Mouse (Mus musculus): ENCODE data around the gene Was.
"Not testable (repeated sequence)": the region's sequence is repeated elsewhere in the genome, so short reads cannot be mapped to it uniquely, and the experiment has no call there.

Was gene

GRCm38 (mm10) chrX:8090346-8090953, at the start of gene Was:
Gene Was, minus strand, starts transcription at chrX:8090498.
- no peak for DNase-seq (ENCODE audit: low read depth, low spot score)

GRCm38 (mm10) chrX:8139480-8139879, 49.2 kb upstream of the Was start:
- DNase-seq (ENCODE audit: low read depth, low spot score) = no peak

DNA sequence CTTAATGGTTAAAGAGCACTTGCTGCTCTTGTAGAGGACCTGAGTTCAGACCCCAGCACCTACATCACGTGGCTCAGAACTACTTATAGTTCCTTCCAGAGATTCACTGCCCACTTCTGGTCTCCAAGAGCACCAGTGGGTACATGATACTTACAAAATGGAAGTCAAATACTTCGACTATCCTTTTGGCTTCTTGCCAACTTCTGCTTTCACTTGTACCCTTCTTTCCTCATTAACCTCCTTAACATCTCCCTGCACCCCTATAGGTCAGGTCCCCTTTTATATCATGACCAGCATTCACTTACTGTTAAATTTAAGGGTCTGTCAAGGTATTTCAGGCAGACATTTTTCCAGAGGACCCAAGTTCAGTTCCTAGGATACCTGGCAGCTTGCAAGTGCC, 45.6 kb upstream of the Was start:
- DNase-seq (ENCODE audit: low read depth, low spot score) = no peak

DNA sequence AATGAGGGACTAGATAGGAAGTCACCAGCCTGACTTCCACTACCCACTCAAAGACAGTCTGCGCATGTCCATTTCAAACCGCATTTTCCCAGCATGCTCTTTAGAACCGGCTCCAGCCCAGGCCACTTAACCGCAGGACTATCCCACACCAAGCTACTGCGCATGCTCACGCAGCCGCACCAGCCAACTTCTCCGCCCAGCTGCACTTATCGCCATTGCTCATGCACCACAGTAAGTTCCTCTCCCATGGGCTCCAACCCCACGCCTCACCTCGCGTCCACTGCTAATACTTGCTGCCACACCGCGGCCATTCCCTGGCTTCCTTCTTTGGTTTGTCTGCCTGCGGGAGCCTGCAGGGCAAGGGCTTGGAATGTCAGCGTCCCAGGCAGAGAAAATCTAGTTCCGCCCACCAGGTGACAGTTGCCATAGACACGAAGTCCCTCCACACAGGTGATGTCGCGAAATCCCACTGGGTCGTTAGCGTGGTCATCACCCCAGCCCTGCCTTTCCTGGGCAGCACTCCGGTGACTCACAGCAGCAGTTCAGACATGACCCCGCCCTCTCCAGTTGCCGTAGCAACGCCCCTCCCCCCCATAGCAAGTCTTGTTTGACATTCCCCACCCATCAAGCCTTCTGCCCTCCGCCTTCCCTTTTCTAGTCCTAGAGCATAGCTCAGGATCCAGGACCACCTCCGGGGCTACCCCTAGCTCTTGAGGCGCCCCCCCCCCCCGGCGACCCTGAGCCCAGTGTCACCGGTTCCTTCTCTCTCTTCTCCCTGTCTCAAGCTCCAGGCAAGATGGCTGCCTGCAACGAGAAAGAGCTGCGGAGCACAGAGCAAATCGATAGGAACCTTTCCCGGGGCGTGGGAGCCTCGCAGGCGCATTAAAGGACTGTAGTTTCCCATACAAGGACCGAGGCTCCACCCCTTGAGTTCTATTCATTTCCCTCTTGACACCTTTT, 42.0 kb upstream of the Was start, which contains the start of gene Wdr13:
Wdr13 (minus strand) TSS at position 876 of the 960 bp plus-strand sequence.
- peak; percentile 81 for DNase-seq (ENCODE audit: low read depth, low spot score)

- DNase-seq (ENCODE audit: low read depth, low spot score) = no peak
Measured at GRCm38 (mm10) chrX:8131393-8131792, 41.1 kb upstream of the Was start.

DNA sequence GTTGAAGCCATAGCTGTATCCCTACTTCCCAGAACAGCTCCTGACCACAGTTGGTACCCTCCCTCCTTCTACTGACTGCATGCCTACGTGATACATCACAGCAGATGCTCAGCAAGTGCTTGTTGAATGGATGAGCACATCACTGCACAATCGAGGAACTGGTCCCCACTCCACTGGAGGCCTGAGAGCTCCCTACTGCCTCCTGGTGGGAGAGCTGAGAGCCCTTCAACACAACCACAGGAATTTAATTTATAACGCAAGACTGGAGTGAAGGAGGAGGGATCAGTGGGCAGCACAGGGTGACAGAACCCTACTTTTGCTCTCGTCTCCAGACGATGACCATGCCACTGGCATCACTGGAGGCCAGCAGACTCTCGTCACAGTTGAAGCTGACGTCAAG, 34.9 kb upstream of the Was start:
- DNase-seq (ENCODE audit: low read depth, low spot score) = no peak

DNA sequence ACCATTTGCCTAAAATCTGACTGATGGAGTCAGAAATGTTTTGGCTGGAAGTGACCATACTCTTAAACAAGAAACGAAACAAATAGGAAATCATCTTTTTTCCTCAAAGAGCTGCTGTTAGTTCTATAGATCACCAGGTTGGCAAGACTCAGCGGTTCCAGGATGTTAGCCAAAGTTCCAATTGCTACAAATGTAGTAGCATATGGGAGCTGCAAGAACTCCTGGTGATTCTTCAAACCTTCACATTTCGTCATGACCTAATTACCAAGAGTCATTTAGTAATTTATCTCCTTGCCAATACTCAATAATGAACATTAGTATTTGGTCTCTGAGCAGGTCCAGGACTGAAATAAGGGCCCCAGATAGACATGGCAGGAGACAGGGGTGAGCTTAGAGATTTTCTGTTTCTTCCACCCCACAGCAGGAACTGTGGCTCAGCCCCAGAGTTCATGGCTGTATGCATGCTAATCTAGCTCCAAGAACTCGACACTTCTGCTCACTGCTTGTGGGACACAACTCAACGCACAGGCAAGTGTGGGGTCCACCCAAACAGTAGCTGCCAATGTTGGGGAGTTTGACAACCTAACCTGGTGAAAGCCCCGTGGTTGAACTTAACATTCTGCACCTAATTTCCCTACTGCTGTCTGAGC, 33.6 kb upstream of the Was start:
- DNase-seq (ENCODE audit: low read depth, low spot score) = no peak

DNA sequence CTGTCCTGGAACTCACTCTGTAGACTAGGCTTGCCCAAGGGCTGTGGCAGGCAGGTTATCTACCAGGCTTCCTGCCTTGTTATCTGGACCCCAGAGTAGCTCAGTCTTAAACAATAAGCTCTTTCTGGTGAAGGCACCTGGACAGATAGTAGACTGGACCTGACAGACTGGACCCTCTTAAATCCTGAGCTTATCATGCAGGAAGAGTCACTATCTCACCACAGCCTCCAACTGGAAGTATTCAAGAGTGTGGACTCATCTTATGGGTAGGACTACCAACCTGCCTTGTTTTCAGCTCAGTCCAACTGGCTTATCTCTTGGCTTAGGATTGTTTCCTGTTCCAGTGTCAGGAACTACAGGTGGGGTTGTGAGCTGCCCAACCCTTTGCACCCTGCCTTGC, 27.0 kb upstream of the Was start:
- DNase-seq (ENCODE audit: low read depth, low spot score) = no peak

GRCm38 (mm10) chrX:8115275-8115674, 25.0 kb upstream of the Was start:
- no peak for DNase-seq (ENCODE audit: low read depth, low spot score)

DNA sequence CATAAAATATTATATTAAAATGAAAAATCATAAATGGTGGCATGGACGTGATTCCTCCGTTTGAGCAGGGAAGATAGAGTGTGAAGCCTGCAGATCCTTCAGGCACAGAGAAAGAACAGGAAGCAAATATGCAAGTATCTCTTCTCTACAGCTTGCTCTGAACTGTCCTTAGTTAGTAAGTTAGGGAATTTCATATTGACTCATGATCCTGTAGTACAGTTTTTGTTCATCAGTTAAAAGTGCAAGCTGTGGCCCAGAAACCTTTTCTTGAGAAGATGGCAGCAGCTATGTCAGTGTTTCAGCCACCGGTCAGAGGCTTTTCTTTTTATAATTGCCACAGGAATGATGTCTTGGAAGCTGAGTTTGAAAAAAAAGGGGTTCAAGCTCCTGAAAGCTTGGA, 14.7 kb upstream of the Was start:
- no peak for DNase-seq (ENCODE audit: low read depth, low spot score)

- no peak for DNase-seq (ENCODE audit: low read depth, low spot score)
Measured at GRCm38 (mm10) chrX:8102213-8102668, 11.9 kb upstream of the Was start.

GRCm38 (mm10) chrX:8101017-8101416, 10.7 kb upstream of the Was start:
- DNase-seq (ENCODE audit: low read depth, low spot score) = peak; percentile 77

- no peak for DNase-seq (ENCODE audit: low read depth, low spot score)
Measured at GRCm38 (mm10) chrX:8099435-8099834, 9.1 kb upstream of the Was start.

GRCm38 (mm10) chrX:8096787-8097242, 6.5 kb upstream of the Was start:
- DNase-seq (ENCODE audit: low read depth, low spot score) = peak; percentile 91

- not testable (repeated sequence) for DNase-seq (ENCODE audit: low read depth, low spot score)
Measured at GRCm38 (mm10) chrX:8096068-8096786, 5.9 kb upstream of the Was start.

DNA sequence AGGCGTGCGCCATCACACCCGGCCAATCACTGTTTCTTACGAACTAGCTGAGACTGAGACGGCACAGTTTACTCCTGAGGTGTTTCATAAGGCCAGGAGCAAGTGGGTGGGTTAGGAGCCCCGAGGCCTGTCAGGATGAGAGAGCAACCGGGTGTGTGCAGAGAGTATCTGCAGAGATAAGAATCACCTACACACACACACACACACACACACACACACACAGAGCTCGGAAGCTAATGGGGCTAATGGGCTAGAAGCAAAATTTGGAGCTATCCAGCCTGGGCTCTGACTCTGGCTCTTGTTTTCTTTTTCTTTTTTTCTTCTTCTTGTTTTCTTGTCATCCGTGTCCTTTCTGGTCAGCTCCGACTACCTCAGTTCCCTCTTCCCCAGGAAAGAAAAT, 5.2 kb upstream of the Was start:
- no peak for DNase-seq (ENCODE audit: low read depth, low spot score)

DNA sequence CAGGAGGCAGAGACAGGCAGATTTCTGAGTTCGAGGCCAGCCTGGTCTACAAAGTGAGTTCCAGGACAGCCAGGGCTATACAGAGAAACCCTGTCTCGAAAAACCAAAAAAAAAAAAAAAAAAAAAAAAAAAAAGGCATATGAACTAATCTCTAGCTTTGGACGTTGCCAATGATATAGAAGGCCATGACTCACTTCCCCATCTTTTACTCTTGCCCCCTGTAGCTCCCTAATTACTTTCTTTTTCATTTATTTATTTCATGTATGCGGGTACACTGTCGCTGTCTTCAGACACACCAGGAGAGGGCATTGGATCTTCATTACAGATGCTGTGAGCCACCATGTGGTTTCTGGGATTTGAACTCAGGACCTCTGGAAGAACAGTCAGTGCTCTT, 653 bp upstream of the Was start:
- not testable (repeated sequence) for DNase-seq (ENCODE audit: low read depth, low spot score)

DNA sequence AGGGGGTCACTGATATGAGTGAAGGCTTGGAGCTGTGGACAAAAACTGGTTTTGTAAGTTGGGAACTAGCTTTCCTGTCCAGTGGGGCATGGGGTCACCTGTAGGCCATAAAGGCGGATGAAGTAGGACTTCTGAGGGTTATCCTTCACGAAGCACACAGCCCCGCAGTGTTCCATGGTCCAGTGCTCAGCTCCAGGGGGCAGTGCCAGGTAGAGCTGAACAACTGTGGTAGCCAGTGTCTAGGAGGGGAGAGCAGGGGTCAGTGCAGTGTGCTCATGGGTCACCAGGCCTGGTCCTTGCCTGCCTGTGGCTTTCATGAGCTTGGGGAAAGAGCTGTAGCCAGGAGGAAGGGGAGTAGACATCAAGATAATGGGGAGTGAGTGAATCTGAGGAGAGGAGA, 552 bp downstream of the Was start:
- no peak for DNase-seq (ENCODE audit: low read depth, low spot score)

GRCm38 (mm10) chrX:8085611-8086010, 4.7 kb downstream of the Was start:
- no peak for DNase-seq (ENCODE audit: low read depth, low spot score)

DNA sequence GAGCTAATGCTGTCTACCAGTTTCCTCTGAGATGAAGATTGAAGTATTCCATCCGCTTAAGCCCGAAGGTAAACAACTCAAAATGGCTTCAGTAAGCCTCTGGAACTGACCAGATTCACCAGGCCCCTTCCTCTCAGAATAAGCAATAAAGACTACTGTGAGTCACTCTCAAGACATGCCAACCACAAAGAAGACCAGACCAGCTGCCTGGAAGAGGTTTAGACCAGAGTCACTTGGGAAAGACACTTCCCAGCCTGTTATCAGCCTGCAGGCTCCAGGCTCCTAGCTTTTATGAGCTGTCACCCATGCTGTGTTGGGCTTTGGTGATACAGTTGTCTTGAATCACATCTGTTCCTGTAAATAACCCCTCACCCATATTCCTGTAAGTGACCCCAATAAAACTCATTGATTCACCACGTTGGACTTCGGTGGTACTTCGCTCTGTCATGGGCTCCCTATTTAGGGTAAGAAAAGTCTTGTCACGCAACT, 5.5 kb downstream of the Was start:
- DNase-seq (ENCODE audit: low read depth, low spot score) = no peak

DNA sequence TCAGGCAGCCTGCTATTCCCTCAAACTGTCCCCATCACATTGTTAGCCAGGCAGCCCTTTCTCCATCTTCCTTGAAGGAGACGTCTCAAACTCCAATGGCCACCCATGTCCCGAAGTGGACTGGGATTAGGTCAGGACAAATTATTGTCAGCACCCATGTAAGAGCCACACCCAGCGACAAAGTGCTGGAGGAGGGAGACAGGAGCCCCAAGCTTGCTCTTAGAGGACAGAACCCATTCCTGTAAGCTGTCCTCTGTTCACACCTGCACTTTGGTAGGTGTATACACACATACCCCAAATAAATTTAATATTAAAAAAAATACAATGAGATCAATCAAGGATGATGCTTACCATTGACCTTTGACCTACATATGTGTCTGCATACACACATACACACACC, 15.2 kb downstream of the Was start:
- DNase-seq (ENCODE audit: low read depth, low spot score) = no peak

All from retina, postnatal 7 days (tissue).